Mouse (Mus musculus) induced T-regulatory cell, adult 2 months (primary cell): ENCODE results near the gene Olfr1022.

Experiments
- DNase-seq: peaks from one replicate; pipeline ENCODE4 v3.0.0-alpha.2; 2012; ENCODE audit warnings: low read depth

Olfr1022 gene

DNA sequence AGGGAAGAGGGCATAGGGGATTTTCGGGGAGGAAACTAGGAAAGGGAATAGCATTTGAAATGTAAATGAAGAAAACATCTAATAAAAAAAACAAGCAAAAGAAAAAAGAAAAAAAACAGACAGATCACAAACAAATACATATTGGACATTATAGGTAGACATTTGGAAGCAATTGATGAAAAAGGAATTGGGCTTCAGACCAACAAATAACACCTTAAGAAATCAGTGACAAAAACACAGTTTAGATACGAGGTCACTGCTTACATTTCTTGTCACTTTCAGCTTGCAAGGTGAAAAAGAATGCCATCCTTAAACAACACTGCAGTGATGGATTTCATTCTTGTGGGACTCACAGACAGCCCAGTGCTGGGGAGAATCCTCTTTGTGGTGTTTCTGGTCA lies at the start of gene Olfr1022:
Gene Olfr1022 (plus strand): TSS at position 301 of the 400 bp plus-strand sequence.
- no peak for DNase-seq

DNA sequence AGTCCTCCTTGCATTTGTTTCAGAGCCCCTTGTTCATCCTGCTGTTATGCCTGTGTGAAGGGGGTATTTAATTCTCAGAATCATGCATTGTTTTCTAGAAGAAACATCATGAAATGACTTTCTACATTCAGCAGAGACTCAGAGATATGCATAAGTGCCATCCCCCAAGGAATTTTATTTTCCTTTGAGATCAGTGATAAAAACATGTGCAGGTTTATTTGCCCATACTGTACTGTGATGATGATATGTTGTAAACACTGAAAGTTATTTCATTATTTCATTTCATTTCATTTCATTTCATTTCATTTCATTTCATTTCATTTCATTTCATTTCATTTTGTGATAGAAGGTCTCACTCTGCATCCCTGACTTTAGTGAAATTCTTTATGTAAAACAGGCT lies 23.0 kb upstream of the Olfr1022 start, which contains the start of gene Olfr1019:
Gene Olfr1019 (minus strand): TSS at position 101 of the 400 bp plus-strand sequence.
- no peak for DNase-seq

DNA sequence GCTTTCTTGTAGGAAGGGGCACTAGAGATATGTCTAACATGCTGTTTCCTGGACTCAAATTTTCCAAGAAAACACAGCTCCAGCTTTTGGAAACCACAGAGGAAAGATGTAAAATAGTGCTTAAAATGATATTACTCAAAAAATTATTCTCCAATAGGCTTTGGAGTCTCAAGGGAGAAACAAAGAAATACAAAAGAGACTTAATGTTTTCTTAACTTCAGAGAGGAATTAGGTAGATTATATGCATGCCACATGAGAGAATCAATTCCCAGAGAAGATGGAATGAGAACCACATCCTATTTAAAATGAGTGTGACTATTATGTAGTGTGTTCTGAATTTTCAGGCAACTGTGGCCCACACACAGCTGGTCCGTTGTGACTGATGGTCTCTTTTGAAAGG lies 21.7 kb upstream of the Olfr1022 start, which contains the start of gene Olfr1020:
Gene Olfr1020 (plus strand): TSS at position 301 of the 400 bp plus-strand sequence.
- DNase-seq: no peak

DNA sequence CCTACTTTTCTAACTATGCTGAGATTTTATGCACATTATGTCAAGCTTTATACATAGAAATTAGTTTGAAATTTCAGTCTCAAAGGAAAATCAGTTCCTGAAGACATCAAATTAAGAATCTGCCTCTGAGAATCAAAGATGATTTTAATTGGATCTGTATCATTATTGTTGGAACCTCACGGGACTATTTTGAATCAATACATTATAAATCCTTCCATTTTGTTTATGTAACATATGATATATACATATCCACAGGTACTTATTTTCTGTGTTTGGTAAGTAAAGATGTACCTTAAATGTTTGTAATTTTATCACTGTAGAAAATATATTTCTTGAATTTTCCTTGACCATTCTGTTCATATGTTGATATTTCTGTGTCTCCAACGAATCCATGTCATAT lies 16.9 kb downstream of the Olfr1022 start, which contains the start of gene Olfr1023:
Gene Olfr1023 (plus strand): TSS at position 301 of the 400 bp plus-strand sequence.
- DNase-seq: no peak

DNA sequence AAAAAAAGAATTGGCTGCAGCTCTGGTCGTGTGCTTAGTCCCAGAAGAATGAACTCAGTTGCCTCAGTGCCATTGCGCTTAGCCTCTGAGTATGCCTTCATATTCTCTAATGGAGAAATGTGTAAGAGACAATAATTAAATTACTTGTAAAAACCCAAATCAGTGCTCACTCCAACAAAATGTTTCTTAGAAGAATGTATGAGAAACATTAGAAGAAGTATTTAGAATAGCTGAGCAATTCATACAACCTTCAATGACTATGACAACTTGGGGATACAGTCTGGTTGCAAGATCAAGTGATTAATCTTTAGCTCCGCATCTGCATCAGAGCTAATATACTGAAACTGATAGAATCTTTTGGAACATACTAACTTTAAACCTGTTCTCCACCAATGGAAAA lies 36.6 kb downstream of the Olfr1022 start, which contains the start of gene Olfr1024:
Gene Olfr1024 (minus strand): TSS at position 101 of the 400 bp plus-strand sequence.
- DNase-seq: no peak

DNA sequence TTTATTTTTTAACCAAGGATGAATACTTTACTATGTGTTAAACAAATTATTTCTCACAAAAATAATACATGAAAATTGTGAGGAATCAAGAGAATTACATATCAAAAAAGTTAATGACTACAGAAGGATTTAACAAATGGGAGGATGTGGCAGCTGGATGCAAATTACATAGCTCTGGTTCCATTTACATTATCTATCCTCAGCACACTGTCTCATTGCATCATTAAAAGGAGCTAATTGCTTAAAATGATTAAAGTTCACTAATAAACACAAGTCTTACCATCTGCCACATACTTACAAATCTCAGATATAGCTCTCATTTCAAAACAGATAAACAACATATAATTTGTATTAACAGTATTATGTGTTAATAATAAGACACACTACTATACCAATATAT lies 44.8 kb downstream of the Olfr1022 start:
- DNase-seq: no peak

DNA sequence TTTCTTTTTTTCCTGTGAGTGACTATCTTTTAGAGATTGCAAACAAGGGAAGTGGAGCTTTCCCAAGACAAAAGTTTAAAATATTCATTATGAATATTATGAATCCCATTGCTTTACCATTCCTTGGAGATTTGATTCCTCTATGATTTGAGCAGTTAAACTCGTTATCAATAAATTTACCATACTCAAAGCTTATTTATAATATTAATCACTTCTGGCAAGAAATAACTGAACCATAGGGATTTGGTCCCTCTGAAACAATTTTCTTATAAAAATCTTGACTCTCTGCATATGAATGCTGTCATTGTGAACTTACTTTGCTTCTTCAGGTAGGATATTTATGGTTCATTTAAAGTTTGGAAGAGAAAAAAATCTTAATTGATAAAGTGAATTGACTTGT lies 46.5 kb downstream of the Olfr1022 start, which contains the start of gene Olfr1025-ps1:
Gene Olfr1025-ps1 (plus strand): TSS at position 301 of the 400 bp plus-strand sequence.
- no peak for DNase-seq
